Mouse (Mus musculus) hindbrain, embryonic 10.5 days (tissue): ENCODE measurements at regions not wholly inside any gene's neighbourhood (a gene's known extent, or its start where the extent isn't known, plus 50 kb on each side); places are given as distances from the start of the nearest gene placed in this dataset.

Experiments
- DNase-seq: peaks from one replicate; pipeline ENCODE4 v3.0.0-alpha.2; 2017; ENCODE audit warnings: low spot score
- H3K27ac ChIP-seq: fragments of 300-500 bp; sonication (generic); 2 replicates; pipeline ENCODE4 v1.5.1; 2016; ENCODE audit warnings: mild to moderate bottlenecking, moderate library complexity
- H3K27me3 ChIP-seq: fragments of 300-500 bp; sonication (generic); 2 replicates; pipeline ENCODE4 v1.6.1; 2016; ENCODE audit warnings: mild to moderate bottlenecking; ENCODE audit not compliant: poor library complexity, insufficient read depth, severe bottlenecking
- H3K36me3 ChIP-seq: fragments of 300-500 bp; sonication (generic); 2 replicates; pipeline ENCODE4 v1.6.1; 2016; ENCODE audit warnings: mild to moderate bottlenecking, moderate library complexity
- H3K4me1 ChIP-seq: fragments of 300-500 bp; sonication (generic); replicated peaks from 2 replicates; pipeline ENCODE4 v1.6.1; 2016; ENCODE audit warnings: mild to moderate bottlenecking
- H3K4me3 ChIP-seq: fragments of 300-500 bp; sonication (generic); 2 replicates; pipeline ENCODE4 v1.5.1; 2016; ENCODE audit warnings: mild to moderate bottlenecking, moderate library complexity
- H3K9me3 ChIP-seq: fragments of 300-500 bp; sonication (generic); 2 replicates; pipeline ENCODE4 v1.6.1; 2016; ENCODE audit warnings: mild to moderate bottlenecking, moderate library complexity
- WGBS: fragments of 180-500 bp; shearing (Covaris S2); methylation state at CpG from one replicate; pipeline ENCODE4 v1.1.7; 2016; 5-methylcytosine and 5-hydroxymethylcytosine counted together

DNA sequence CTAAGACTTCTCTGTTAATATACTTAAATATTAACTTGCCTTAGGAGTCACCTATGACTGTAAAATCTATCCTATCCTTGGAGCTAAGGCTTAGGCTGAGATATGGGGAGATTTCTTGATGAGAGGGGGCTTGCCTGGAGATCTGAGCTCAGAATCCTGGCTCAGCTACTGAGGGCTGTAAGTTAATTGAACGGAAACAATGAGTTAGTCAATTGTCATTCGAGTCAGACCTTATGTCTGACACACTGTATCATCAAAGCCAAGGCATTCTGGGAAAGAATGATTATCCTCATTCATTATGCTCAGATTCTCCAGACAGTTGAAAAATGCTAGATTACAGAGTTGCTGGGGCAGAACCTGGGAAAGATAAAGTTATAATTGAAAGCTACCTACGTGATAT, 118.5 kb downstream of the Zfp395 start:
- Histone ChIP-seq H3K4me3 (no peak overlapping the region), H3K36me3 (no peaks in the 10 kb centered on the region), H3K4me1 (peaks cover 20% of the 10 kb centered on the region), H3K27me3 (no peaks in the 10 kb centered on the region), H3K9me3 (no peaks in the 10 kb centered on the region), H3K27ac (no peak overlapping the region)
- 84% methylated on average over 3 of the region's 3 CpGs for WGBS
- no peak for DNase-seq

DNA sequence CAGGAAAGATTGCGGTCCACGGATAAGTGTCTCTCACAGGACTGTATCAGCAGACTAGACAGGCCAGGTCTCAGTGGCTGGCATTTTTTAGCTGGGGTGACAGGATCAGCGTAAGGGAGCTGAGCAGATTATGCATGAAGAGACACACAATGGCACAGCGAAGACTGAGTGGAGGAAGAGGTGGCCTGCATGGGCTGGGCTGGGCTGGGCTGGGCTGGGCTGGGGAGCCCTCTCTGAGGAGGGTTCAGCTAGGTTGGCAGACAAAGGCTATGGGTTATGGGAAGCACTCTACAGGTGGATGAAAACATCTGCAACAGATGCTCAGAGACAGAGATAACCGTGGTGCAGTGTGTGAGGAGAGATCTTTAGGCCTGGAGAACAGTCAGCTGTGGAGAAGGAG, 121.6 kb downstream of the Zfp395 start:
- Histone ChIP-seq H3K9me3 (no peaks in the 10 kb centered on the region), H3K36me3 (no peaks in the 10 kb centered on the region), H3K4me1 (peaks cover 21% of the 10 kb centered on the region), H3K27me3 (no peaks in the 10 kb centered on the region), H3K4me3 (no peak overlapping the region), H3K27ac (peak overlapping the region; percentile 69)
- no peak for DNase-seq
- WGBS, result 85% methylated on average over 5 of the region's 5 CpGs

DNA sequence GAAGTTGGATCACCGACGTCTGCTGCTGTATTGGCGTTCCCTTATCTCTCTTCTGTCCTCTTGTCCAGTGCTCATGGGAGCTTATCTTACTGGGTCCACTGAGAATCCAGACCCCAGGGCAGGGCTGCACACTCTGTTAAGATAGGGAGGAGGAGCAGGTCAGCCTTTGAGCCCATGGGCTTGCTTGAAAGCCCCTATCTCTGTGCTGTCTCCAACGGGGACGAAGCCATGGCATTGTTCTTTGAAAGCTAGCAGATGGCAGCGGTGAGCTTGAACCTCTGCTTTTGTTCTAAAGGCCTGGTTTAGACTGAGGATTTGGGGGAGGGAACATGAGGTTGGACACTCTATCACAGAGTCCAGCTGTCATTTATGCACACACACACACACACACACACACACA, 122.2 kb downstream of the Zfp395 start:
- DNase-seq, result peak; percentile 44

More for the DNA sequence above, 122.2 kb downstream of the Zfp395 start:
- WGBS, result 52% methylated on average over 6 of the region's 6 CpGs
- Histone ChIP-seq H3K4me3 (no peak overlapping the region), H3K27me3 (no peaks in the 10 kb centered on the region), H3K36me3 (no peaks in the 10 kb centered on the region), H3K4me1 (peaks cover 21% of the 10 kb centered on the region), H3K9me3 (no peaks in the 10 kb centered on the region), H3K27ac (peak overlapping the region; percentile 69)
